Mouse (Mus musculus): Measurements from ENCODE around the gene Zfr2.

Gene Zfr2

GRCm38 (mm10) chr10:81287513-81288157 lies 54.7 kb downstream of the Zfr2 start:
- DNase-seq (ENCODE audit: low read depth, low spot score), result peak; percentile 51

- no peak for DNase-seq (ENCODE audit: low read depth, low spot score)
These were observed 55.6 kb downstream of the Zfr2 start for GRCm38 (mm10) chr10:81288601-81289000.

- DNase-seq (ENCODE audit: low read depth, low spot score), result no peak
These were observed 56.3 kb downstream of the Zfr2 start for GRCm38 (mm10) chr10:81289278-81289677.

DNA sequence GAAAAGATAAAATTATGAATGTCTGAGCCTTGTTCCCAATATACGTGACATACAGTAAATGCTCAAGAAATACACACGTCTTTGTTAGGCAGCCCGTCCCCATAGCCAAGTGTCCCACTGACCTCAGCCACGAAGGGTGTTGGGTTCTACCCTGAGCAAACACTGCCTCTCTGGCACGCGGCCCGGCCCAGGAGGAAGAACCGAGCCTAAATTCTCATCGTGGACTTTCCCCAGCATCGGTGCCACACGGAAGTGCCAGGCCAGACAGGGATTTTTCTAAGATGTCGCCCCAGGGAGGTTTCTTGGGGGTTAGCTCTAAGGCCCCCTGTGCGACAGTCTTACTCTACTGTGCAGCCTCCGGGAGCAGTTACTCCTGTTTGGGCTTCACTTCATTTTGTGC lies 56.9 kb downstream of the Zfr2 start:
- DNase-seq (ENCODE audit: low read depth, low spot score), result no peak

DNA sequence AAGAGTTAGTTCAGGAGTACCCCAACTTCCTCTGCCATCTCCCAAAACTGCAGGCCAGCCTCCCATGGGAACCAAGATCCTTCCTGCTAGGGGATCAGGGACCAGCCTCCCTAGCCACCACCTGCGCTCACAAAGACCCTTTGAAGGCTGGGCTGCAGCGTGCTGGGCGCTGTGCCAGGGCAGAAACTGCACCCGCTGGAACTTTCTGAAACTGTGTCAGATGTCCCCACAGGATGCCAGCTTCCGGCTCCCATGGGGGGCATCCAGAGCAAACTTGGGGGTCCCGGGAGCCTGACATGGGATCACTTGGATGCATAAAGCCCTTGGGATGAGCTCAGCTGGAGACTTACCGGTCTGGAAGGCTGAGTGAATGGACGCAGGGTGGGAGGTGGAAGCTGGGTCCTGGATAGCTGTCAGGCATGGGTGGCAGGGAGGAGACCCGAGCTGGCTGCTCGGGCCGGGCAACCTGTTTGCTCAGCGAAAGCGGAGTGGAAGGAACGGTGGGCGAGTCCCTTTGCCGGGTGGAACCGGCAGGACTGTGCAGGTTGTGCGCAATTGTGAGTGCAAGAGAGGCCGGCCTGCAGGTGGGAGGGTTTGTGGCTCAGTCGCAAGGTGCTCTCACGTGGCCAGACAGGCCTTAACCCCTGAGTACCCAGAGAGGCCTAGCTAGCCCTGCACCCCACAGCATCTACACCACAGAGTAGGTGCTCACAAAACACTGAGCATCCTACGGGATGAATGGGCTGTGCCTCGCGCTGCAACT lies 57.9 kb downstream of the Zfr2 start:
- no peak for DNase-seq (ENCODE audit: low read depth, low spot score)

DNA sequence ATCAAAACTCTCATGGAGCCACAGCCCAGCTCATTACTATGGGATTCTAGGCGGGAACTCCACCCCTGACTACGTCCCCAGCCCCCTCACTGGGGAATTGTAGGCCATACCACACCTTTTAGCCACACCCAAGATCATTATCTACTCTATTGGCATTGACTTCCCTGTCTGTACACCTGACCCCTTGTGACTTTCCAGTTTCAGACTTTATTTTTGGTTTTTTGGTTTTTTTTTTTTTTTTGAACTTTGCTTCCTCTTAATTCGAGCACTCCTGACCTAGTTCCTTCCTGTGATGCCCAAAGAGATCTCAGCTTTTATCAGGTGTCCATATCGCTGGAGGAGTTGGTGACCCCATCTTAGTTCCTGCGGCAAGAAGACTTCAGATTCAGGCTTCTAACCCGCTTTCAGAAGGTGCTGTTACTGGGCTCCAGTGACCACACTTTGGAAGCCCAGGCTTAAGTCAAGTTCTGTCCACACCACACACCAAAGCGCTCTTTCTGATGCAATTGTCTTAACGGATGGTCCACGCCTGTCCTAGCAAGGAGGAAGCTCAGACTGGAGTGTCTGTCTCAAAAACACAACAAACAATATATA lies 58.7 kb downstream of the Zfr2 start, which contains the start of gene Tjp3:
TSS of gene Tjp3 (minus strand) at position 71 of the 594 bp plus-strand sequence.
- no peak for DNase-seq (ENCODE audit: low read depth, low spot score)

DNA sequence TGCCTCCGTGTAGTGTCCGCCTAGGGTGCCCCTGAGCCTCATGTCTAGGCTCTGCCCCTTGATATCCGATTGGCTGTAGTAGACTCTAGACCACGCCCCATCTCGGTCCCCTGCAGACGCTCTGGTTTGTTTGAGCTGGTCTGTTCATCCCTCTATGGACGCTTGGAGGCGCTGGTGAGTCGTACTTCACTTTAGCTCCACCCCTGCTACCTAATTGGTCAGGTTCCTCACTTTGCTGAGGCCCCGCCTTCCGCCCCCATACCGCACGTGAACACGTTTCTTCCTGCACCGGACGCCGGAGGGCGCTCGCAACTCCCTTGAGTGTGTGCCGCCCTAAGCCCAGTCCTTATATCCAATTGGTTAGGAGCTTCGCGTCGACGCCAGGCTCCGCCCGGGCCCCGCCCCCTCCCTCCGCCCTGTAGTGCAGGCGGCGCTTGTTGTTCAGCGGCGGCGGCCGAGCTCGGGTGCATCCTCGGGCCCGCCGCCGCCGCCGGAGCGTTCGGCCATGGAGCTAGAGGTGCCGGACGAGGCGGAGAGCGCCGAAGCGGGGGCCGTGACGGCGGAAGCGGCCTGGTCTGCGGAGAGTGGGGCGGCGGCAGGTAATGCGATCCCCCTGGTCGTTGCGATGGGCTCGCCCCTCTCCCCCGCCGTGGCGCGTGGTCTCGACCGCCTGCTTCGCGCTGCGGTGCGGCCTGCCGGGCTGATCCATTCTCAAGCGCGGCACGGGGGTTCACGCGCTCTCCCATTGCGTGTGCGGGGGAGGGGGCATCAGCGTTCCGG lies 59.8 kb downstream of the Zfr2 start, which contains the start of gene Pip5k1c:
TSS of gene Pip5k1c (plus strand) at position 410 of the 780 bp plus-strand sequence.
- peak; percentile 100 for DNase-seq (ENCODE audit: low read depth, low spot score)

- peak; percentile 35 for DNase-seq (ENCODE audit: low read depth, low spot score)
These were observed 60.5 kb downstream of the Zfr2 start for GRCm38 (mm10) chr10:81293334-81294030.

DNA sequence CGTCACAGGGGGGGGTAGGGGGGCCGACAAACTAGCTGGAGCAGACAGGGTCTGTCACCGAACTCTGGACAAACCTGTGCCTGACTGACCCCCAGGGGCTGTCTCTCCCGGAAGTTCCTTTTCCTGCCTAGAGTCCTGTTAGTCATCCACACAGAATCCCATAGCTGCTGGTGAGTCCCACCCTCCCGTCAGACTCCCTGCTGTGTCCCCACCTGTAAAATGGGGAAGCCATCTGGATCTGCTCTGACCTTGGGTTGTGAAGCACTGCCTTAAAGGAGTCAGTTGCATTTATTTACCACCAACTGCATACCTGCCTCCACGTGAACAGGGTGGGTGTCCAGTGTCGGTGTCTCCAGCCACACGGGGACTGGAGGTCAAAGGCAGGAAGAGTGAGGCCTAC lies 61.5 kb downstream of the Zfr2 start:
- no peak for DNase-seq (ENCODE audit: low read depth, low spot score)

DNA sequence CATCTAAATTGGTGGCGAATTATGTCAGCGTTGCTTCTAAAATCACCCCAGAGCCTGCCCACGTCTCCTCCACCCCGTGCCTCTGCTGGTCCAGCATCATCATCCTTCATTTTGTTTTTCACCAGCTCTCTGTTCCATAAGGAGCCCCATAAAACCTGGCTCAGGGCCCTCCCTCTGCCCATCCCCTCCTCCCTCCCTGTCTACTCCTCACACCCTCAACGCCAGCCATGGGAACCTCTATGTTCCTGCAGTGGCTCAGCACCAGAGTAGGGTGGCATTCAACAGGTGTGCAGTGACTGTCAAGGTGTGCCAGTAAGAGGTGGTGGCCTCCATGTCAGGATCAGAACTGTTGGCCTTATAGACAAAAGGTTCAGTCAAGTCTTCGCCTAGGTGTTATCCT lies 62.2 kb downstream of the Zfr2 start:
- no peak for DNase-seq (ENCODE audit: low read depth, low spot score)

DNA sequence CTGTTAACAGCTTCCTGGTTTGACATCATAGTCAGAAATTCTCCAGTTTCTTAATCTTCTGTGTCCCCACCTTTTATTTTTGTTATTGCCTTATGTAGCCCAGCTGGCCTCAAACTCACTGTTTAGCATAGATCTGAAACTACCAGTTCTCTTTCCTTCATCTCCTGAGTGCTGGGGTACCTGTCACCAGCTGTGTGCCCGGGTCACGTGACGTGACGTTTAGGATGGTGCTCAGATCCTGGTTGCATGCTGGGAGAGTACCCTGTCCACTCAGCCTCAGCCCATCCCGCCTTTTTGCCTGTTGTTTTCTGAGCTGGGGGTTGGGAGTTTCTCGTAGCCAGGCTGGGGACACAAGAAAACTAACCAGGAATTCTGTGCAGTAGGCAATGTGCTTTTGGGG lies 64.3 kb downstream of the Zfr2 start:
- DNase-seq (ENCODE audit: low read depth, low spot score), result no peak

DNA sequence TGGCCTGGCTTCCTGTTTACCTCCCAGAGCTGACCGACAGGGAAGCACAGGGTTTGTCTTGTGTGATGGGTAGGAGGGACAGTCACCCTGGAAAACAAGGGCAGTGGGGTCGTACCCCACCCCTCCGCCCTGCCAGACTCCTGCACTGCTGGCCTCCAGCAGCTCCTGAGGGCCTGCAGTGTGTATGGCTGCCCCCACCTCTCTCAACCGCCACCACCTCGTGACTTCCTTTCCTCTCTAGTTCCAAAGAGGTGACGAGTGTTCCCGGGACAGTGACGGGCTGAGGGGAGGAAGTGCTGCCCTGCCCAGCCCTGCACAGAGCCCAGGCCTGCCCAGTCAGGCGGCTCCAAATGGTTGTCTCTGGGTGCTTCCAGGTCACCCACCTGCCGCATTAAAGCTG lies 64.9 kb downstream of the Zfr2 start:
- DNase-seq (ENCODE audit: low read depth, low spot score), result no peak

GRCm38 (mm10) chr10:81298369-81299100 lies 65.6 kb downstream of the Zfr2 start:
- no peak for DNase-seq (ENCODE audit: low read depth, low spot score)

GRCm38 (mm10) chr10:81299585-81300351 lies 66.8 kb downstream of the Zfr2 start:
- no peak for DNase-seq (ENCODE audit: low read depth, low spot score)

DNA sequence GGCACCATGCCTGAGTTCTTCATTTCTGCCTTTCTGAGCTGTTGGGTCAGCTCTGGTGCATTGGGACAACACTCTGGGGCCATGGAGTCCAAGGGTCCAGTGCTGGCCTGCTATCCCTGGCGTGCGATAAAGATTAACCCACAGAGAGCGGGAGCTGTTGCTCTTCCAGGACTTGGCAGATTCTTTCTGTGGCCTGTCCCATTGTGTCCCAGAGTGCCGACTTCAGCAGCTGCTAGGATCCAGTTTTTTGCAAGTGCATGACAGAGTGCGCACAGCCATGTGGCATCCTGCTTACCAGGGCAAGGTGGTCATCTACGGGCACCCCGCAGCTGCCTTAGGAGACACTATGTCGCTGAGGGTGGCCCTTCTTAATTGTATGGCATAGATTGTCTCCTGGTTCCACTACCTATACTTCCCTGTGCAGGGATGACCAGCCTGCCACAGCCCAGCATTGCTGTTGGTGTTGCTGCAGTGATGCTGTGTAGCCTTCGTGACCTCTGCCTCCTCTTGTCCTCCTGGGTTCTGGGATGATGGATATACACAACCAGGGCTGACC lies 67.5 kb downstream of the Zfr2 start:
- DNase-seq (ENCODE audit: low read depth, low spot score), result no peak

DNA sequence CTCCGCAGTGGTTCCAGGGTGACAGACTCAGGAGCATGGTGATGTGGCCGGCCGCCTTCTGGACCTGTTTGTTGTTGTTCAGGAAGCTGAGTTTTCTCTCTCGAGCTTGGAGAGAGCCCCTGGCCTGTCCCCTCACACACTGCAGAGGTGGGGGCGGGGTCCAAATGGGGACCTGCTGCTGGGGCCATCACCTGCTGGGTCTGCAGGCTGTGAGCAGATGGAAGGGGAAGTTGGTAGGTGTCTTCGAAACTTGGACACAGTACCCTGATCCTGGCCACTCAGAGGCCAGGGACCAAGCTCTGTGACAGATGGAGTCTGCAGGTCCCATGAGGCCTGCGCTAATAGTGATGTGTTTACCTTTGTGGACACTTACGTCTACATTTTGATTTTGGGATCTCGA lies 68.4 kb downstream of the Zfr2 start:
- no peak for DNase-seq (ENCODE audit: low read depth, low spot score)

All from c-Kit-negative CD71-positive TER-119-positive erythroid progenitor cells, embryonic 14.5 days (primary cell).